Mouse (Mus musculus) forebrain, embryonic 11.5 days (tissue): ENCODE results near the gene Stx2. TPM values are rescaled to one million over a fixed set of nuclear protein-coding genes. Genes with fewer than 3 reads are reported as not detected.

Source experiments
- ATAC-seq: fragments of 200-750 bp; cut with Nextera tagmentation; replicated peaks from 2 replicates; pipeline ENCODE4 v1.8.0; 2017; ENCODE audit warnings: moderate TSS enrichment; ENCODE audit not compliant: low FRiP score
- DNase-seq: peaks from one replicate; pipeline ENCODE4 v3.0.0-alpha.2; 2017; ENCODE audit warnings: low spot score
- H3K27ac ChIP-seq: fragments of 300-500 bp; sonication (generic); 2 replicates; pipeline ENCODE4 v1.5.1; 2014; ENCODE audit warnings: low read depth, low read length
- H3K27me3 ChIP-seq: fragments of 300-500 bp; sonication (generic); 2 replicates; pipeline ENCODE4 v1.6.1; 2014; ENCODE audit warnings: mild to moderate bottlenecking, low read length, mixed read lengths; ENCODE audit not compliant: control insufficient read depth, insufficient read depth
- H3K36me3 ChIP-seq: fragments of 300-500 bp; sonication (generic); 2 replicates; pipeline ENCODE4 v1.6.1; 2014; ENCODE audit warnings: mild to moderate bottlenecking, low read length, moderate library complexity, mixed read lengths; ENCODE audit not compliant: control insufficient read depth, insufficient read depth
- H3K4me1 ChIP-seq: fragments of 300-500 bp; sonication (generic); replicated peaks from 2 replicates; pipeline ENCODE4 v1.6.1; 2014; ENCODE audit warnings: low read length, mixed read lengths; ENCODE audit not compliant: control insufficient read depth, insufficient read depth
- H3K4me2 ChIP-seq: fragments of 300-500 bp; sonication (generic); 2 replicates; pipeline ENCODE4 v1.6.1; 2014; ENCODE audit warnings: low read depth, mild to moderate bottlenecking, low read length, moderate library complexity, mixed read lengths; ENCODE audit not compliant: severe bottlenecking
- H3K4me3 ChIP-seq: fragments of 300-500 bp; sonication (generic); 2 replicates; pipeline ENCODE4 v1.5.1; 2014; ENCODE audit warnings: low read depth, low read length
- H3K9ac ChIP-seq: fragments of 300-500 bp; sonication (generic); 2 replicates; pipeline ENCODE4 v1.6.1; 2014; ENCODE audit warnings: low read length
- H3K9me3 ChIP-seq: fragments of 300-500 bp; sonication (generic); 2 replicates; pipeline ENCODE4 v1.6.1; 2016; ENCODE audit warnings: low read length, mixed read lengths; ENCODE audit not compliant: control insufficient read depth
- WGBS: fragments of 180-500 bp; shearing (Covaris S2); extraction: QIAGEN DNeasy Blood & Tissue Kit; methylation state at CpG from one replicate; pipeline ENCODE4 v1.1.7; 2014; 5-methylcytosine and 5-hydroxymethylcytosine counted together
- polyA plus RNA-seq: library from polyadenylated mRNA; unstranded; fragments of >200 nt; fragmentation: Nextera tagmentation; extraction: Ambion mirVana; gene quantifications from 2 replicates; pipeline ENCODE4 v1.2.1, GENCODE M21; 2014

Stx2 gene
- polyA plus RNA-seq, result 29.6 and 32.3 TPM in 2 replicates

DNA sequence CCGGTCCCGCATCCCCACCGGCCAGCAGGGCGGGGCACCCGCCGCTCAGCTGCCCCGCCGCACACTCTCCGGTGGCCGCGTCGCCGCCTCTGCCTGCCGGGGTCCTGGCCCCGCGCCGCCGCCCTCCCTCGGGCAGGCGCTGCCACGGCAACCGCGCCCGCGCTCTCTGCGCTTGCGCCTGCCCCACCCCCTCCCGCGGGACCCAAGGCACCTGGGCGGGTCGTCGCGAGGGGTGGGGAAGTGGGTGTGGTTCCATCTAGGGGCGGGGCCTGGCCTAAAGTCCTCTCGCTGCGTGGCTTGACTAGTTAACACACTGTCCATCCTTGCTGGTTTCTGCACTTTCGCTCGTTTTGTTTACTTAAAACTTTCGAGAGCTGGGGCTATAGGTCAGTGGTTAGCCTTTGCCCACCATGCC is at the start of gene Stx2:
Stx2 (minus strand) TSS at position 163 of the 415 bp plus-strand sequence.
- Histone ChIP-seq H3K27ac (peak within 1 kb of the TSS; percentile 62; the same call in 1 of the 2 replicates), H3K4me2 (peak within 1 kb of the TSS; percentile 70), H3K27me3 (no peaks in the 10 kb centered on the region), H3K9ac (peak within 1 kb of the TSS; percentile 84), H3K4me1 (peaks cover 8% of the 10 kb centered on the region; the same call in 1 of the 2 replicates), H3K4me3 (peak within 1 kb of the TSS; percentile 68), H3K36me3 (no peaks in the 10 kb centered on the region), H3K9me3 (no peaks in the 10 kb centered on the region)
- under 1% methylated on average over 38 of the region's 39 CpGs for WGBS
- ATAC-seq, result peak; percentile 94
- DNase-seq, result peak; percentile 95

DNA sequence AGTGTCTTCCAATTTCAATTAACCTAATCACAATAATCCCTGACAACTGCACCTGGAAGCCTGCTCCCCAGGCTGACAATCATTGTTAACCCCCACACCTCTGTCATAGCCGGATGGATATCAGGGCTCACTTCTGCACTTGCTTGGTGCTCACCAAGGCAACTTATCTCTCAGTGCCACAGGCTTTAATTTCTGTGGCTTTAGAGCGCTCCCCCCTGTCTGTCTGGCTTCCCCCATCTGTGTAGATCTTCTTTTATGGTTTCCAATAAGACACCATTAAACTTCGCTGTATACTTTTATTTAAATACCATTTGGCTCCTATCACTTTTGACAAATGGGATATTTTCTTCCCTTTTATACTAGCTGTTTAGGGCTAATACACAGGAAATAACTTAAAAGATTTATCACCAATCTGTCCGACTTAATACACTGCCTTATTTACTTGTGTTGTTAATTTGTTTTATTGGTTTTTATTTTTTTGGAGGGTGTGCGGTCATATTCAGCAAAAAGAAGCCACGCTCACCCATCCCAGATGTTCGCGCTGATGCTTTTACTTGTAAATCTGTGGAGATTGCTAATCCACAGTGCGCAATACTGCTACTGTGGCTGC is 46.4 kb upstream of the Stx2 start:
- Histone ChIP-seq H3K36me3 (no peaks in the 10 kb centered on the region), H3K9me3 (no peaks in the 10 kb centered on the region; the same call in 1 of the 2 replicates), H3K27ac (no peak overlapping the region), H3K9ac (no peak overlapping the region), H3K4me3 (no peak overlapping the region), H3K4me1 (no peaks in the 10 kb centered on the region), H3K27me3 (no peaks in the 10 kb centered on the region), H3K4me2 (no peak overlapping the region)
- DNase-seq (no peak), ATAC-seq (no peak)
- WGBS, result 88% methylated on average over 9 of the region's 9 CpGs

DNA sequence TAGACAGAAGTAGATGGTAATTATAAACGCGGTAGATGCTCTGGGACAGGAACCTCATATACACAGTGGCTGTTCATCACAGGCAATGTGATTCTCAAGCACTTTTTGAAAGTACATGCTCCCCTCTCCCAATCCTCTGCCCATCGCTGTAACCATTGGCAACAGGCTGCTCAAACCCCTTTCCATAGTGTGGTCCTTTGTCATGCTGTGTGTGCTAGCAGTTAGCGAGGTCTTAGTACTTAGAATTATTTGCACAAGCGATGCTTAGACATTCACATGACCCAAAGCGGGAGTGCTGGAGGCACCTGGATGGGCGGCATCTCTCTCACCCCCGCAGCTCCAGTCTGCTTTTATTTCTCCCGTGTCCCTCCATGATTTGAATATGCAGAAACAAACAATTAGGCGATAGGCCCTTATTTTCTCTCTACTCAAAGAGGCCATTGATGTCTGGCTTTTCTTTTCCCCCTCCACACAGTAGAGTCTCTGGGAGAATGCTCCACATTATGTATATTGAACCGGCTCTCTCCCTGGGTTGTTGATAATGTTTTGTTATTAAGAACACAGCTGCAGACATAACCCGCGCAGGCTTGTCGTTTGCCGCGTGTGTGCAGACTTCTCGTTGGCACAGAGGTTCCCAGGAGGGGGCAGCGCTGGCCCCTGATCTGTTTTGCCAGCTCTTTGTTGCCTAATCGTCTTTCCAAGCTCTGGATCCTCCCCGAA is 44.4 kb upstream of the Stx2 start:
- Histone ChIP-seq H3K4me3 (no peak overlapping the region), H3K4me2 (peak overlapping the region; percentile 16; the same call in 1 of the 2 replicates), H3K27ac (peak overlapping the region; percentile 80), H3K36me3 (no peaks in the 10 kb centered on the region), H3K27me3 (no peaks in the 10 kb centered on the region), H3K4me1 (no peaks in the 10 kb centered on the region), H3K9ac (peak overlapping the region; percentile 9; the same call in 1 of the 2 replicates), H3K9me3 (no peaks in the 10 kb centered on the region)
- peak; percentile 74 for DNase-seq
- peak; percentile 91 for ATAC-seq
- 12% methylated on average over 20 of the region's 20 CpGs for WGBS

DNA sequence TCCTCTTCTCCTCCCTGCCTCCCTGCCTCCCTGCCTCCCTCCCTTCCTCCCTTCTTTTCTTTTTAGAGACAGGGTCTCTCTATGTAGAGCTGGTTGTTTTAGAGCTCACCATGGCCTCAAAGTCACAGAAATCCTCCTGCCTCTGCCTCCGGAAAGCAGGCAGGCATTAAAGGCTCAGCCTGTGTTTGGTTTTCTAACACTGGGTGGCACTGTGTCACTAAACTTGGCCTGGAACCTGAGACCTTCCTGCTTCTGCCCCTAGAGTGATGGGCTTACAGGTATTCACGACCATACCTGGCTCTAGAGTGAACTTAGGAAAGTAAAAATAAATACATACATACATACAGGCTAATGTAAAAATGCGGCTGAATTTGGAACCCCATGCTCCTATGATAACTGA is 43.5 kb upstream of the Stx2 start:
- Histone ChIP-seq H3K36me3 (no peaks in the 10 kb centered on the region), H3K27ac (no peak overlapping the region), H3K9me3 (no peaks in the 10 kb centered on the region), H3K4me2 (no peak overlapping the region), H3K27me3 (no peaks in the 10 kb centered on the region), H3K4me3 (no peak overlapping the region), H3K4me1 (no peaks in the 10 kb centered on the region), H3K9ac (no peak overlapping the region)
- ATAC-seq (no peak), DNase-seq (no peak)
- WGBS, result 86% methylated on average over 3 of the region's 3 CpGs

DNA sequence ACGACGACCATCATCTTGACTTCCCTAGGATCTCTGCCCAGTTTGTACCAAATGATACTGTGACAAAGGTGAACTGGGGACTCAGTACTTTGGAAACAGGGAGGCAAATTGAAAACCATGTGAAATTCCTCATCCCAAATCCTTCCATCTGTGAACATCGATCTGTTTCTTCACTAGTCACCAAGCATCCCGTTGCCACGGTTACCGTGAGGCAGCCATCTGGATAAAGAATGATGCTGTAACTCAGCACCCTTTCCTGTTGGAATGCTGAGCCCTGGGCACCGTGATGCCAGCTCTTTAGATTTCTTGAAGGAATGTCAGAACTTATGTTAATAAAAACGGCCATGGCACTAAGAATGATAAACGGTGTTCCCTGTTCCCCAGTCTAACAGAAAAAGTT is 41.0 kb upstream of the Stx2 start:
- no peaks in the 10 kb centered on the region for H3K36me3 ChIP-seq
- no peak overlapping the region for H3K4me3 ChIP-seq
- peak; percentile 60 for DNase-seq
- H3K4me1 ChIP-seq, result peaks cover 8% of the 10 kb centered on the region
- no peak overlapping the region for H3K9ac ChIP-seq
- no peak overlapping the region for H3K4me2 ChIP-seq
- H3K27ac ChIP-seq, result no peak overlapping the region
- 68% methylated on average over 9 of the region's 9 CpGs for WGBS
- no peaks in the 10 kb centered on the region for H3K9me3 ChIP-seq
- no peak for ATAC-seq
- H3K27me3 ChIP-seq, result no peaks in the 10 kb centered on the region

DNA sequence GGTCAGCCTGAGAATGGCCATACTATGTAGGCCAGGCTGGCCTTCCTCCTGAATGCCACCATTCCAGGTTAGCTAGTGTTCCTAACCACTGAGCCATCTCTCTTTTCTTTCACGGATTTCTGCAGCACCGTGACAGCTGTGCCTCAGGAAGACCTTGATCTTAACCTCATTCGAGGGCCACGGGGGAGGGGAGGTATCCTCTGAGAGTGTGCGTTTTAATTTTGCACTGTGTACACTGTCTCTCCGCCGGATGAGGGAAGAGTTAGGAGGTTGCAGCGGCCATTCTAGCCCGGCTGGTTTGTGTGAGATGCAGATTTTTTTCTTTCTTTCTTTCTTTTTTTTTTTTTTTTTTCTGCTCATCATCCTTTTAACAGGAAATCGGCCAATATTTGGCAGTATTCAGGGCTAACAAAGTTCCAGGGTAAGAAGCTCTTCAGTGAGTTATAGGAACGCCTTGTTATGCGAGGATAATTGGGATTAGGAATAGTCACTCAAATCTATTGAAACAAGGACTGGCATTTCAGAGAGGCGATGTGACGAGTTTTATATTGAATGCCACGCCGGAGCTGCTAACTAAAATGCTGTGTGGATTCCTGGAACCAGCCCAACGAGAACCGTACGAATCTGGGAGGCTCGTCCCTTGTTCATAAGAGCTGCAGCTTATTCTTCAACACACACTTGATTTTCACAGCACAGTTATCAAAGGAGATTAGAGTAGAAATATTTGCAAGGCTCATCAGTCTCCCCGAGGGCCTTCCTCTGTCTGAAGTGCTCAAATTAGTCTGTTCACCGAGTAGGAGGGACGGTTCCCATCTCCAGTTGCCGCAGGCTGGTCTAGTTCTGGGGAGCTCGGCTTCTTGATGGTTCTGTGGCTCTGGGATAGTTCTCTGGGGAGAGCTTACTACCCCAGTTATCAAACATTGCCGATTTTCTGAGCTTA is 37.5 kb upstream of the Stx2 start:
- H3K27me3 ChIP-seq, result no peaks in the 10 kb centered on the region
- WGBS, result 53% methylated on average over 26 of the region's 26 CpGs
- no peak overlapping the region for H3K4me3 ChIP-seq
- no peaks in the 10 kb centered on the region for H3K9me3 ChIP-seq
- DNase-seq (no peak), ATAC-seq (no peak)
- H3K4me2 ChIP-seq, result 0 out of 2 replicates have a peak overlapping the region, but pooled peaks have one; percentile 5
- H3K4me1 ChIP-seq, result peaks cover 8% of the 10 kb centered on the region
- no peak overlapping the region; the same call in 1 of the 2 replicates for H3K9ac ChIP-seq
- H3K27ac ChIP-seq, result peak overlapping the region; percentile 53
- no peaks in the 10 kb centered on the region for H3K36me3 ChIP-seq

DNA sequence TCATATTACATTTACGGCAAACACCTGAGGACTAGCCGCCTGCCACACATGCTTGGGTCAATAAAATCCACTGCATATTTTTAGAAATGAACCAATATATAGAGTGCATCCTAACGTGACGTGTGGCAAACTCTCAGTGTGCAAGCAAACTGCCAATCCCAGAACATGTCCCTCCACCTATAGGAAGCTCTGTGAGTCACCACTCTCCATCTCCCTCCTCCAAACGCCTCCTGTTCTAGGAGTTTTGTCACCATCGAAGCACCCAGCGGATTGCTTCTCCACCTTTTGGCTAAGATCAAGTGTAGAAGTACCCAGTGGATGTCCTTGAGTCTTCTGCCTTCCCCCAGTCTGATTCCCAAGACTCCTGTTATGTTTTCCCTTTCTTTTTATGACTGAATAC is 29.4 kb upstream of the Stx2 start:
- Histone ChIP-seq H3K4me2 (no peak overlapping the region), H3K9ac (no peak overlapping the region), H3K9me3 (no peaks in the 10 kb centered on the region; the same call in 1 of the 2 replicates), H3K27me3 (no peaks in the 10 kb centered on the region), H3K27ac (no peak overlapping the region), H3K4me1 (no peaks in the 10 kb centered on the region), H3K4me3 (no peak overlapping the region), H3K36me3 (no peaks in the 10 kb centered on the region)
- ATAC-seq, result no peak
- no peak for DNase-seq
- WGBS, result 90% methylated on average over 7 of the region's 7 CpGs

DNA sequence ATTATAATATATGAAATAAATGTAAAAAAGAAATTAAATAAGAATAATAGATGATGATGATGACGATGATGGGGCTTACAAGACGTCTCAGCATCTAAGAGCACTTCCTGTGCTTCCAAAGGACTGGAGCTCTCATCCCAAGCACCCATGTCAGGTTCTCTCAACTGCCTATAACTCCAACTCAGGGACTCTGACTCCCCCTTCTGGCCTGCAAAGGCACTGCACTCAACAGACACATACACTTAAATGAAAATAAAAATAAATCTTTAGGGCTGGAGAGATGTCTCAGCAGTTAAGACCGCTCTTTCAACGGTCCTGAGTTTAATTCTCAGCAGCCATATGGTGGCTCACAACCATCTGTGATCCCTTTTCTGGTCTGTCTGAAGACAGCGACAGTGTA is 28.3 kb upstream of the Stx2 start:
- no peak overlapping the region for H3K4me3 ChIP-seq
- H3K27ac ChIP-seq, result no peak overlapping the region
- no peaks in the 10 kb centered on the region for H3K27me3 ChIP-seq
- DNase-seq (no peak), ATAC-seq (no peak)
- 90% methylated on average over 5 of the region's 5 CpGs for WGBS
- no peak overlapping the region for H3K4me2 ChIP-seq
- H3K4me1 ChIP-seq, result no peaks in the 10 kb centered on the region
- H3K36me3 ChIP-seq, result no peaks in the 10 kb centered on the region
- H3K9ac ChIP-seq, result no peak overlapping the region
- no peaks in the 10 kb centered on the region; the same call in 1 of the 2 replicates for H3K9me3 ChIP-seq
